Mouse (Mus musculus) MEL (cell line): ENCODE data around the gene Pcbp3. TPM values are rescaled to one million over a fixed set of nuclear protein-coding genes. Genes with fewer than 3 reads are reported as not detected.

Source experiments
- DNase-seq: peaks from one replicate; pipeline ENCODE4 v3.0.0; 2011; ENCODE audit warnings: low read depth, low spot score
- H3K27ac ChIP-seq: 2 replicates; pipeline ENCODE4 v1.5.1; 2012; ENCODE audit warnings: low read depth, mild to moderate bottlenecking, control low read depth, low read length, moderate library complexity; ENCODE audit not compliant: control insufficient read depth
- H3K27me3 ChIP-seq, 2 experiments: fragments of 150-350 bp in 1 of 2; sonication (generic) in 1 of 2; 2 replicates each; pipeline ENCODE4 v1.6.1; 2012; ENCODE audit warnings: low read length in 2 of 2, mild to moderate bottlenecking in 2 of 2, improper control_type of control experiment in 1 of 2, moderate library complexity in 1 of 2; ENCODE audit not compliant: insufficient read depth in 2 of 2, control insufficient read depth in 1 of 2
- H3K36me3 ChIP-seq, 2 experiments: 2 replicates each; pipeline ENCODE4 v1.6.1; 2012 to 2014; ENCODE audit warnings: low read length in 2 of 2, improper control_type of control experiment in 1 of 2, inconsistent platforms in 1 of 2, mild to moderate bottlenecking in 1 of 2; ENCODE audit not compliant: insufficient read depth in 2 of 2, control insufficient read depth in 1 of 2
- H3K4me1 ChIP-seq, 2 experiments: fragments of 150-350 bp in 1 of 2; sonication (generic) in 1 of 2; 2 replicates each; pipeline ENCODE4 v1.6.1; 2012; ENCODE audit warnings: low read length in 2 of 2, improper control_type of control experiment in 1 of 2, mild to moderate bottlenecking in 1 of 2; ENCODE audit not compliant: insufficient read depth in 2 of 2, control insufficient read depth in 1 of 2
- H3K4me3 ChIP-seq, 2 experiments: fragments of 150-350 bp in 1 of 2; sonication (generic) in 1 of 2; 2 replicates each; pipeline ENCODE4 v1.5.1; 2012; ENCODE audit warnings: low read depth in 2 of 2, low read length in 2 of 2, mild to moderate bottlenecking in 2 of 2, moderate library complexity in 2 of 2, control low read depth in 1 of 2, improper control_type of control experiment in 1 of 2; ENCODE audit not compliant: control insufficient read depth in 1 of 2, insufficient read depth in 1 of 2
- H3K79me2 ChIP-seq: 2 replicates; pipeline ENCODE4 v1.6.1; 2012; ENCODE audit warnings: mild to moderate bottlenecking, low read length, moderate library complexity; ENCODE audit not compliant: control insufficient read depth, poor library complexity, insufficient read depth
- H3K9ac ChIP-seq: 2 replicates; pipeline ENCODE4 v1.6.1; 2012; ENCODE audit warnings: low read depth, mild to moderate bottlenecking, control low read depth, low read length, moderate library complexity; ENCODE audit not compliant: control insufficient read depth, poor library complexity, severe bottlenecking
- H3K9me3 ChIP-seq: fragments of 150-350 bp; sonication (generic); replicated peaks from 2 replicates; pipeline ENCODE4 v1.6.1; 2012; ENCODE audit warnings: mild to moderate bottlenecking, low read length, improper control_type of control experiment, moderate library complexity; ENCODE audit not compliant: insufficient read depth
- CHD1 ChIP-seq: IDR thresholded peaks from 2 replicates; pipeline ENCODE4 v1.6.1; 2012; ENCODE audit warnings: low read depth, mild to moderate bottlenecking, inconsistent platforms, low read length, improper control_type of control experiment
- CHD2 ChIP-seq: IDR thresholded peaks from 2 replicates; pipeline ENCODE4 v1.6.1; 2011; ENCODE audit warnings: low read length, improper control_type of control experiment
- E2F4 ChIP-seq: IDR thresholded peaks from 2 replicates; pipeline ENCODE4 v1.6.1; 2011; ENCODE audit warnings: low read depth, low read length, improper control_type of control experiment, borderline replicate concordance
- EP300 ChIP-seq, 2 experiments: IDR thresholded peaks; 2 replicates each; pipeline ENCODE4 v1.6.1; 2011; ENCODE audit warnings: improper control_type of control experiment in 2 of 2, low read length in 2 of 2, low read depth in 1 of 2, mild to moderate bottlenecking in 1 of 2
- ETS1 ChIP-seq: IDR thresholded peaks from 2 replicates; pipeline ENCODE4 v1.6.1; 2012; ENCODE audit warnings: low read depth, mild to moderate bottlenecking, inconsistent platforms, low read length, improper control_type of control experiment, moderate library complexity
- GABPA ChIP-seq: IDR thresholded peaks from 2 replicates; pipeline ENCODE4 v1.6.1; 2012; ENCODE audit warnings: low read depth, mild to moderate bottlenecking, inconsistent platforms, low read length, improper control_type of control experiment, moderate library complexity
- GATA1 ChIP-seq: IDR thresholded peaks from 2 replicates; pipeline ENCODE4 v1.6.1; 2011; ENCODE audit warnings: low read depth, low read length, improper control_type of control experiment
- HCFC1 ChIP-seq: IDR thresholded peaks from 2 replicates; pipeline ENCODE4 v1.6.1; 2012; ENCODE audit warnings: low read depth, mild to moderate bottlenecking, inconsistent platforms, low read length, improper control_type of control experiment, moderate library complexity
- JUND ChIP-seq: IDR thresholded peaks from 2 replicates; pipeline ENCODE4 v1.6.1; 2011; ENCODE audit warnings: low read depth, mild to moderate bottlenecking, improper control_type of control experiment, low read length
- KAT2A ChIP-seq: conservative IDR thresholded peaks from 2 replicates; pipeline ENCODE4 v1.6.1; 2012; ENCODE audit warnings: low read depth, low read length, improper control_type of control experiment, inconsistent platforms
- MAFK ChIP-seq: IDR thresholded peaks from 2 replicates; pipeline ENCODE4 v1.6.1; 2011; ENCODE audit warnings: low read depth, mild to moderate bottlenecking, low read length, improper control_type of control experiment, borderline replicate concordance
- MAX ChIP-seq: IDR thresholded peaks from 2 replicates; pipeline ENCODE4 v1.6.1; 2011; ENCODE audit warnings: low read length, improper control_type of control experiment
- MAZ ChIP-seq: IDR thresholded peaks from 2 replicates; pipeline ENCODE4 v1.6.1; 2012; ENCODE audit warnings: low read depth, mild to moderate bottlenecking, inconsistent platforms, low read length, improper control_type of control experiment
- MEF2A ChIP-seq: IDR thresholded peaks from 2 replicates; pipeline ENCODE4 v1.6.1; 2014; ENCODE audit warnings: low read depth, mild to moderate bottlenecking, inconsistent platforms, low read length, improper control_type of control experiment; ENCODE audit not compliant: poor library complexity, insufficient replicate concordance, severe bottlenecking; ENCODE audit errors: extremely low read depth
- MXI1 ChIP-seq: IDR thresholded peaks from 2 replicates; pipeline ENCODE4 v1.6.1; 2011; ENCODE audit warnings: mild to moderate bottlenecking, low read depth, low read length, improper control_type of control experiment
- MYB ChIP-seq: IDR thresholded peaks from 2 replicates; pipeline ENCODE4 v1.6.1; 2011; ENCODE audit warnings: mild to moderate bottlenecking, low read depth, low read length, improper control_type of control experiment
- MYC ChIP-seq: IDR thresholded peaks from 2 replicates; pipeline ENCODE4 v1.6.1; 2011; ENCODE audit warnings: low read depth, mild to moderate bottlenecking, low read length, improper control_type of control experiment, moderate library complexity
- NRF1 ChIP-seq: IDR thresholded peaks from 2 replicates; pipeline ENCODE4 v1.6.1; 2014; ENCODE audit warnings: low read depth, mild to moderate bottlenecking, inconsistent platforms, low read length, improper control_type of control experiment, moderate library complexity; ENCODE audit not compliant: poor library complexity, insufficient read depth, severe bottlenecking
- POLR2AphosphoS2 ChIP-seq: IDR thresholded peaks from 2 replicates; pipeline ENCODE4 v1.6.1; 2011; ENCODE audit warnings: low read length, improper control_type of control experiment
- RAD21 ChIP-seq: IDR thresholded peaks from 2 replicates; pipeline ENCODE4 v1.6.1; 2011; ENCODE audit warnings: mild to moderate bottlenecking, low read depth, low read length, improper control_type of control experiment
- RCOR1 ChIP-seq: IDR thresholded peaks from 2 replicates; pipeline ENCODE4 v1.6.1; 2012; ENCODE audit warnings: low read depth, mild to moderate bottlenecking, inconsistent platforms, low read length, improper control_type of control experiment
- SIN3A ChIP-seq: IDR thresholded peaks from 2 replicates; pipeline ENCODE4 v1.6.1; 2012; ENCODE audit warnings: low read length, improper control_type of control experiment, inconsistent platforms
- SMC3 ChIP-seq: IDR thresholded peaks from 2 replicates; pipeline ENCODE4 v1.6.1; 2011; ENCODE audit warnings: low read depth, low read length, improper control_type of control experiment
- TAL1 ChIP-seq: IDR thresholded peaks from 2 replicates; pipeline ENCODE4 v1.6.1; 2012; ENCODE audit warnings: mild to moderate bottlenecking, inconsistent platforms, low read length, moderate library complexity, mixed read lengths
- USF2 ChIP-seq, 2 experiments: IDR thresholded peaks; 2 replicates each; pipeline ENCODE4 v1.6.1; 2011 to 2012; ENCODE audit warnings: improper control_type of control experiment in 2 of 2, low read length in 2 of 2, borderline replicate concordance in 1 of 2, inconsistent platforms in 1 of 2, low read depth in 1 of 2, mild to moderate bottlenecking in 1 of 2; ENCODE audit not compliant: insufficient read depth in 1 of 2
- ZKSCAN1 ChIP-seq: IDR thresholded peaks from 2 replicates; pipeline ENCODE4 v1.6.1; 2012; ENCODE audit warnings: low read depth, mild to moderate bottlenecking, inconsistent platforms, low read length, improper control_type of control experiment, moderate library complexity
- ZMIZ1 ChIP-seq: IDR thresholded peaks from 2 replicates; pipeline ENCODE4 v1.6.1; 2012; ENCODE audit warnings: low read depth, mild to moderate bottlenecking, inconsistent platforms, low read length, improper control_type of control experiment, moderate library complexity
- ZNF384 ChIP-seq: IDR thresholded peaks from 2 replicates; pipeline ENCODE4 v1.6.1; 2012; ENCODE audit warnings: low read depth, mild to moderate bottlenecking, inconsistent platforms, low read length, improper control_type of control experiment
- polyA plus RNA-seq, 2 experiments: library from polyadenylated mRNA; stranded (reverse) in 1 of 2; unstranded in 1 of 2; fragments of >175 nt in 1 of 2; fragments of >200 nt in 1 of 2; gene quantifications; 2 replicates each; pipeline versions ENCODE4 v1.2.1 to v1.2.4; 2012; ENCODE audit warnings: low replicate concordance in 2 of 2, low read depth in 1 of 2; ENCODE audit not compliant: insufficient read length in 2 of 2, insufficient read depth in 1 of 2, missing spikeins in 1 of 2
- total RNA-seq: library from RNA; depleted of rRNA; stranded (reverse); fragments of 300-350 nt; gene quantifications from 2 replicates; pipeline ENCODE4 v1.2.3, GENCODE M21; 2012

Gene Pcbp3
- total and polyA plus RNA-seq, 3 experiments, result 1.1 to 3.3 TPM; not detected in 1

DNA sequence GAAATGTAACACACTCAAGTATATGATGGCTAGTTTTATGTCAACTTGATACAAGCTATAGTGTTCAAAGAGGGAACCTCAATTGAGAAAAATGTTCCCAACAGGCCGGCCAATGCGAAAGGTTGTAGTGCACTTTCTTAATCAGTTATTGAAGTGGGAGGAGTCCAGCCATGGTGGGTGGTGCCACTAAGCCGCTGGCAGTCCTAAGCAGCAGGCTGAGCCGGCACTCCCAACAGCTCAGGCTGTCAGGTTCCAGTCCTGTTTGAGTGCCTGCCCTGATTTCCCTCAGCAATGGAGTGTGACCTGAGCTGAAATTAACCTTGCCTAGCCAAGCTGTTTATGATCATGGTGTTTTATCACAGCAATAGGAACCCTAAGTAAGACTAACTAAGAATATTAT, 20.6 kb downstream of the Pcbp3 start:
- H3K4me3 ChIP-seq, result no peak overlapping the region
- H3K9me3 ChIP-seq, result no peaks in the 10 kb centered on the region
- peaks cover 12 to 17% of the 10 kb centered on the region in 2 experiments for H3K27me3 ChIP-seq
- no peaks in the 10 kb centered on the region for H3K4me1 ChIP-seq
- no peaks in the 10 kb centered on the region for H3K36me3 ChIP-seq
- peak; percentile 14 for DNase-seq
- H3K79me2 ChIP-seq, result no peaks in the 10 kb centered on the region
- H3K27ac ChIP-seq, result no peak overlapping the region
- TF ChIP-seq USF2 (IDR thresholded peaks at IDR 0.05; ENCODE audit: borderline replicate concordance in 1 of 2, insufficient read depth in 1 of 2, low read depth in 1 of 2, low read length in 2 of 2) (no peak), NRF1 (no peak), POLR2AphosphoS2 (no peak), CHD1 (no peak), EP300 (IDR thresholded peaks at IDR 0.05; ENCODE audit: low read depth in 1 of 2, low read length in 2 of 2) (no peak), SIN3A (no peak), MAFK (no peak), MEF2A (no peak), MYB (no peak), MXI1 (no peak), TAL1 (no peak), MAZ (no peak), HCFC1 (no peak), ZMIZ1 (no peak), RAD21 (no peak), SMC3 (no peak), CHD2 (no peak), ZKSCAN1 (no peak), E2F4 (no peak)
- TF ChIP-seq, all 39 proteins: peak for 0
- no peak overlapping the region for H3K9ac ChIP-seq

DNA sequence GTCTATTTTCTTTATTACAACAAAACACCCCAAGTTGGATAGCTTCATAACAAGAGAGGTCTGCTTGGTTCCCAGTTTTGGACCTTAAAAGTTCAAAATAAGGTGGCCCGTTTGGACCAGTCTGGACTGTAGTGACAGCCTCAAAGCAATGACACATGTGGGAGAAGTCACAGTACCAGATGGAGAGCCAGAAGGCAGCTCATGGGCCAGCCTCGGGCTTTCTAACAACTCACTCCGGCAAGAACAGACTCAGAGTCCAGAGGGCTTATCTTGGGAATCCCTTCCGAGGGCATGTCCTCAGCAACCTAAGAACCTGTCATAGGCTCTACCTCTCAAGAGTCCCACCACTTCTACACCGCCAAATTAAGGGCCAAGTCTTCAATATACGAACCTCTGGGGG, 24.9 kb downstream of the Pcbp3 start:
- Histone ChIP-seq H3K4me3 (no peak overlapping the region), H3K36me3 (no peaks in the 10 kb centered on the region), H3K27ac (no peak overlapping the region), H3K4me1 (no peaks in the 10 kb centered on the region), H3K27me3 (peaks cover 6 to 10% of the 10 kb centered on the region in 2 experiments), H3K79me2 (no peaks in the 10 kb centered on the region), H3K9ac (no peak overlapping the region), H3K9me3 (no peaks in the 10 kb centered on the region)
- TF ChIP-seq MYB, result no peak
- TF ChIP-seq MAX, result no peak
- TF ChIP-seq SMC3, result no peak
- TF ChIP-seq ETS1, result no peak
- TF ChIP-seq ZNF384, result no peak
- TF ChIP-seq GABPA, result no peak
- TF ChIP-seq KAT2A, result no peak
- no peak for TF ChIP-seq RCOR1
- TF ChIP-seq RAD21, result no peak
- no peak for TF ChIP-seq CHD1
- TF ChIP-seq SIN3A, result no peak
- TF ChIP-seq GATA1, result no peak
- TF ChIP-seq CHD2, result no peak
- no peak for TF ChIP-seq JUND
- no peak for TF ChIP-seq MYC
- no peak for TF ChIP-seq ZMIZ1
- DNase-seq, result no peak
